Mouse (Mus musculus) right cerebral cortex, postnatal 4 days (tissue): ENCODE data around the gene Cenpx.
"Not testable (repeated sequence)": the region's sequence is repeated elsewhere in the genome, so short reads cannot be mapped to it uniquely, and the experiment has no call there.

Experiments used
- DNase-seq: peaks from one replicate; pipeline ENCODE4 v3.0.0-alpha.2; 2022

Gene Cenpx

DNA sequence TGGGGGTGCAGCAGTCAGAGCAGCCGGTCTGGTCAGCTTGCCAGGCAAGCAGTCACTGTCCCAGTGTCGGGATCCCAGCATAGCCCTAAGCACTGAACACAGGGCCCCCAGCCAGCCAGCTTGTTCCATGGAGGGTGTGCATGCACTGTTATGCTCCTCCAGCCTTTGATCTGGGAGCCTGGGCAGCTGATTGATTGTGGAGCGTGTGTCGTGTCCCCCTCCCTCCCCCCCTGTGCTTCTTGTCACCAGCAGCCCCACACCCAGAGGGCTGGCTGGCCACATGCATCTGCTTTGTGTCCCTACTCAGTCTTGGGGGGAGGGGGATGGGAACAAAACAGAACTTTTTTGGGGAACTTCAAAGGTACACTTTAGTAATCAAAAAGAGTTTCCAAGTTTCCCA is 18.4 kb downstream of the Cenpx start:
- DNase-seq, result no peak

DNA sequence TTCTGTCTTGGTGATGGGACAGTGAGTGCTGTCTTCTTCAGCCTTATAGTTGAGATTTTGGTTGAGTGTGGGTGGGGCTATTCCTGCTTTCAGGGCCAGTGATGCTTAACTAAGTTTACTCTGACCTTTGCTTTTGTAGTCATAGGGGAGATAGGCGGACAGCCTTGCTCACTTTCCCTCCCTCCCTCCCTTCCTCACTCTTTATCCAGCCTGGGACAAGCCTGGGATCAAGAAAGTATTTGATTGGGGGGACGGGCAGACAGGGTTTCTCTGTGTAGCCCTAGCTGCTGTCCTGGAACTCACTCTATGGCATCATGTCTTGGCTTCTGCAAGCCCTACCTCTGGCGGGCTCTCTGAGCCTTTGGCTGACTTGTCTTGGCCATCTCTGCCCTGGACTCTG is 20.1 kb downstream of the Cenpx start:
- DNase-seq, result no peak

DNA sequence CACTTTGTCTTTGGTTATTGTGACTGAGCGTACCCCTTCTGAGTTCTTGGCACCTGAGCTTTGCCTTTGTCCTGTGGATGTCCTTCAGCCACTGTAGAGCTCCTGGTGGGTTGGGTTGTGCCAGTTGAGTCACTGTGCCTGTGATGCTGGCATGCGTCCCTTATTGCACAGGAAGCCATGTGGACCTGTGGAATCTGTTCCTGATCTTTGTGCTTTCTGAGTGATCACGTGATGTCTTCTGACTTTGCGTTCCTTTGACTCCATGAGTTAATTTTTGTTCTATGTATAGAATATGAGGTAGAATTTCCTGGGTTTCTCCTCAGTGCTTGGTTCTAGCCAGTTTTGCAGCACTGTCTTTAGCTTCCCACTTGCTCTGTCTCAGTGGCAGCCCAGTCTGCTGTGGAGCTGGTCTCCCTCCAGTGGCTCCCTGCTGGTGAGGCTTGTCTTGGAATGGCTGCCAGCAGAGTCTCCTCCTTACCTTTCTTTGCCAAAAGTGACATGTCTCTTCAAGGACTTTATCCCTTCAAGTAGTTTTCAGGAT is 21.0 kb downstream of the Cenpx start:
- no peak for DNase-seq

GRCm38 (mm10) chr11:120689365-120689764 is 24.2 kb downstream of the Cenpx start:
- DNase-seq, result no peak

GRCm38 (mm10) chr11:120686650-120687272 is 26.8 kb downstream of the Cenpx start:
- no peak for DNase-seq

- DNase-seq, result no peak
These were observed 28.9 kb downstream of the Cenpx start for GRCm38 (mm10) chr11:120684660-120685059.

- no peak for DNase-seq
These were observed 29.5 kb downstream of the Cenpx start for GRCm38 (mm10) chr11:120684086-120684485.

DNA sequence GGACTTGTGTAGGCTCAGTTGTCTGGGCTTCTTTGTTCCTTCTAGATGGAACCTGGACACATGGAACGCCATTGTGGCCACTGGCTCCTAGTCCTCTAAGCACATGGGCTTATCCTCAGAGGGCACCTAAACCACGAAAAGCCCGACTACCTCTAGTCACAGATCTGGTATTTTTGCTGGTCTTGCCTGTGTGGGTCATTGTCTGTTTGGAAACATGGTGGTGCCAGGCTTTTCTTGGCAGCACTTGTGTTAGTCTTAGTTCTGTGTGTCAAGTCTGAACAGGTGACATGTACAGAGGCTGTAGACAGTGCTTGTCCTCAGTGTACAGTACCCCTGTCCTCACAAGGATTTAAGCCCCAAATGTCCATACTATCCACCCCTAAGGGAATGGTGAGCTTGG is 30.0 kb downstream of the Cenpx start:
- DNase-seq, result no peak

- no peak for DNase-seq
These were observed 30.9 kb downstream of the Cenpx start for GRCm38 (mm10) chr11:120682683-120683082.

DNA sequence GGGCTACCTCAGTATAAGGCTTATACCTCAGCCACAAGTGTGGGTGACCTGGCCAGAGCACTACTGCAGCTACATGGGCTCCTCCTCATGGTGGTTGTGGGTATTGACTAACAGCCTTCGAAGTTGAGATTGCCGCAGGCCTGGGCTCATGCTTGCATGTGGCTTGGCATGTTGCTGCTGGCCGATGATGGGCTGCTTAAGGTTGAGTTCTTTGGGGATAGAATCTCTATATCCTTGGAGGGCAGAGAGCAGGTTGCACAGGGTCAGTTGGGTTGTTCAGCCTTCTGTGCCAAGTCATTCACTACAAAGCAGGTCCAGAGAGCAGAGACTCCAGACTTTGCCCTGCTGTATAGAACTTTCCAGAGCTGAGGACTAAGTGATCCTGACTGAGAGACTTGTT is 33.6 kb downstream of the Cenpx start:
- no peak for DNase-seq

GRCm38 (mm10) chr11:120676951-120677350 is 36.6 kb downstream of the Cenpx start:
- DNase-seq, result no peak

- not testable (repeated sequence) for DNase-seq
These were observed 37.7 kb downstream of the Cenpx start for GRCm38 (mm10) chr11:120675875-120676274.

DNA sequence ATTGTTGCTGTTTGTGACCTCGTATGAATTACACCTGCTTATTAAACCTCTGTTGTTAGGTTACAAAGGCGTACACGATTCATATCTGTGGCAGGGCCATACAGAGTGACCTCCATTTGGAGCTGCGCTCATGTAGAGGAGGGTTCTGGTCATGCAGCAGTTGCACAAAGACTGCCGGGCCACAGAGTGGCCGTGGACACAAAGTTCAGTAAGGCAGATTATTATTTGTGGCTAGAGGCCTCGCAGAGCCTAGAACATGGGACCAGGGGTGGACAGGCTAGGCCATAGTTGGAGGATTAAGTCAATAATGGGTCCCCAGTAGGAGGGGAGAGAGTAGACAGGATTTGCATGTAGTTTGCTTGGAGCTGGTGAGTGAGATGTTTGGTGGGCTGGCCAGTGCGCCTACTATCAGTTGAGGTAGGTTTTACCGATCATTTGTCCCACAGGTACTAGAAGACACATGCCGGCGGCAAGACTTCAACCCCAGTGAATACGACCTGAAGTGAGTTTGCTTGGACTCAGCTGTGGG is 39.9 kb downstream of the Cenpx start:
- no peak for DNase-seq

DNA sequence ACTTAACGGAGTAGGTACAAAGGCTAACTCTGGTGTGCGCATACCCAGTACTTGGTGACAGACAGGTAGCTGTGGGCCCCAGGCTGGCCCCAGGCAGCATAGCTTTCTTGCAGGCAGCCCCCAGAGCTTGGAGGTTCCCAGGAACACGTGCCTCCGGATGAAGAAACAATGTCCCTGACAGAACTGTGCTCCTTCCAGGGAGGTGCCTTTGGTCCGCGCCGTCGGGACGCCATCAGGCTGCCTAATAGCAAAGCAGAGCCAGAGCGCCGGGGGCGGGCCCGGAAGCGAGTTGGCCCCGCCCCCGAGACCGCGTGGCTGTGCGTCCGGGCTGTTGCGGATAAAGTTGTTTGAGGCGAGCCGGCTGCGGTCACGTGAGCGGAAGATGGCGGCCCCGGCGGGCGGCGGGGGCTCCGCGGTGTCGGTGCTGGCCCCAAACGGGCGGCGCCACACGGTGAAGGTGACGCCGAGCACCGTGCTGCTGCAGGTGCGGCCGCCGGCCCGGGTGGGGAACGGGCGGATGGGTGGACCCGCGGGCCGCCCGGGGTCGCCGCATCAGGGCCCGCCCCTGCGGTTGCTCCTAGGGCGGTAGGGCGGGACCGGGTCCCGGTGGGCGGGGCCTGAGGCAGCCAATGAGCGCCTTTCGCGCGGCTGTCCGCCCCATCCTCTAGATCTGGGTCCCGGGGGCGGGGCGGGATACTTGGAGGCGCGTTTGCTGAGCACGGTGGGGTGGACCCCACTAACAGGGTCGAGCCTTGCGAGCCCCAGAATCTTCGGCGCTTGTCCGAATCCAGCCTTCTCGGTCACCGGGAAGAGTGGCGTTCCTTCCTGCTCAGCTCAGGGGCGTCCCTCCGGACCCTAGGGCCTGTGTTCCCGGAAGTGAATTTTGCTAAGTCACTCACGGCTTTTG is 40.6 kb downstream of the Cenpx start, which contains the start of gene Aspscr1:
TSS of gene Aspscr1 (plus strand) at position 287 of the 907 bp plus-strand sequence.
- DNase-seq, result peak; percentile 92

GRCm38 (mm10) chr11:120666617-120667016 is 46.9 kb downstream of the Cenpx start:
- no peak for DNase-seq

GRCm38 (mm10) chr11:120665406-120665805 is 48.1 kb downstream of the Cenpx start:
- no peak for DNase-seq

DNA sequence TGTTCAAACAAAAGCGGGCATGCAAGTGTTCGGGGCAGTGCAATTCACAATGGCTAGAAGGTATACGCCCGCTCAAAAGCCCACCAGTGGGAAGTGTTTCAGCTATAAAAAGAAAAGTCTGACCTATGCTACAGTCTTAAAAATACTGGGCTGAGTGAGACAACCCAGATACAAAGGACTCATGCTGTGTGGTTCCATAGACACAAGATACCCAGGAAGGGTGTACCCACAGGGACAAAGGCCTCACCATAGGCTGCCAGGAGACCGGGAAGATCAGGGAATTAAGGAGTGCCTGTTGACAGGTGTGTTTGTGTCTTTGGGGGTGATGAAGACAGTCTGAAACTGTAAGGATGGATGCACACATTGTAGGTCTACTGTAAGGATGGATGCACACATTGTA is 49.8 kb downstream of the Cenpx start:
- DNase-seq, result no peak

DNA sequence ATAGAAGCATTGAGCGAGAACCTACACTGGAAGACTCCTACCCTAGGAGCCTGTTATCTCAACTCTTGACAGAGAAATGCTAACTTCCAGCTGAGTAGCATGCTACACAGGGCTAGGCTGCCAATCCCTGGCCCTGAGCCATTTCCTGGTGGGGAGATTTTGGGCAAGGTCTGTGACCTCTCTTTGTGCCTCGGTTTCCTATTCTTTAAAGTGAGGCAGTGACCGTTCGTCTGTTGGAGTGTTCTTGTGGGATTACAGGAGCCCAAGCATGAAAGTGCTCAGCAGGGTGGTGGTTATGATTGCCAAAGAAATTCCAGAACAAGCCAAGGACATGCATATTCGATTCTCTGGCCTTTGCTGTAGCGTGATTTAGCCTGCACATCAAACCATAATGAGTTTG is 50.8 kb downstream of the Cenpx start:
- no peak for DNase-seq

DNA sequence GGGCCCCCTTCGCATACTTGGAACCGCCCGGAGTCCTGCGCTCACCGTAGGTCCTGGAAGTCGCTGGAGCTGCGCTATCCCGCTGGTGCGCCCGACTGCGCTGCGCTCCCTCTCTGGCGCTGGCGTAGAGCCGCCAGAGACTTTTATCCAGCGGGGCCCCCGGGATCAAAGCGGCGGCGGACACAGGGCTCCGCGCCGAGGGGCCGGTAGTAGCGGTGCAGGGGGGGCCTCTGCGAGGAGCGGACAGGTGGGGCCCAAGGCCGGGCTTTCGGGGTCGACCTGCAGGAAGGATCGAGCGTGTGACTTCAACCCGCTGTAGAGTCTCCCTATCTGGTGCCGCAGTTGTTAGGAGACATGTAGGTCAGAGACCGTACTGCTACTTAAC is 52.5 kb downstream of the Cenpx start, which contains the start of gene Notum:
TSS of gene Notum (minus strand) at position 100 of the 385 bp plus-strand sequence.
- DNase-seq, result no peak
